Mouse (Mus musculus) liver, embryonic 14.5 days (tissue): ENCODE measurements around the gene Shoc2.

Source experiments
- CTCF ChIP-seq: IDR thresholded peaks from 2 replicates; pipeline ENCODE4 v1.5.1; 2016; ENCODE audit warnings: antibody characterized with exemption, low read depth, control low read depth
- EP300 ChIP-seq: IDR thresholded peaks from 2 replicates; pipeline ENCODE4 v1.6.1; 2016; ENCODE audit warnings: antibody characterized with exemption, low read depth

- TF ChIP-seq CTCF, result no peak
- no peak for TF ChIP-seq EP300
Measured at GRCm38 (mm10) chr19:53990538-53990937, 46.4 kb downstream of the Shoc2 start.
